9 mouse cellular contexts compared by ENCODE assay signal in genomic region chrX:166931048-166931447, GRCm38 (mm10).
DNase-seq lines count a peak whose midpoint lies in the region.
"Had no signal": no experiment of that assay in that cellular context is flagged by ENCODE, and none has a peak within 500 bp of the region (broad histone marks: within the 10 kb centered on the region; RNA-seq: fewer than 3 reads in every experiment).

No protein-coding gene starts in this region.

- DNase-seq in kidney, adult 11 months = peak; percentile 48
- no peak for DNase-seq in kidney, adult 18-20 months
- DNase-seq in heart, adult 9 months (ENCODE audit: low spot score in 2 of 2) = peak; percentile 55 to 57
- DNase-seq in kidney, adult 8-10 months = peak; percentile 28 to 51
- DNase-seq in lung, postnatal 25 days (ENCODE audit: low spot score) = peak; percentile 5
- DNase-seq in testis, postnatal 10 days (ENCODE audit: low spot score) = no peak
- DNase-seq in B cell, adult 2 months = no peak
- DNase-seq: cerebellum, postnatal 14 days; spleen, adult 18-20 months had no signal

Comparison
In these comparisons a context has a peak if more than half of its experiments do, and no peak if none do; other contexts are left out.
1. DNase-seq: peak in kidney, adult 11 months (single experiment), heart, adult 9 months (2 of 2), kidney, adult 8-10 months (2 of 2) and lung, postnatal 25 days (single experiment); none in kidney, adult 18-20 months (single experiment), testis, postnatal 10 days (single experiment) and B cell, adult 2 months (0 of 2).